8 mouse cellular contexts compared by ENCODE assay signal in the genomic region with DNA sequence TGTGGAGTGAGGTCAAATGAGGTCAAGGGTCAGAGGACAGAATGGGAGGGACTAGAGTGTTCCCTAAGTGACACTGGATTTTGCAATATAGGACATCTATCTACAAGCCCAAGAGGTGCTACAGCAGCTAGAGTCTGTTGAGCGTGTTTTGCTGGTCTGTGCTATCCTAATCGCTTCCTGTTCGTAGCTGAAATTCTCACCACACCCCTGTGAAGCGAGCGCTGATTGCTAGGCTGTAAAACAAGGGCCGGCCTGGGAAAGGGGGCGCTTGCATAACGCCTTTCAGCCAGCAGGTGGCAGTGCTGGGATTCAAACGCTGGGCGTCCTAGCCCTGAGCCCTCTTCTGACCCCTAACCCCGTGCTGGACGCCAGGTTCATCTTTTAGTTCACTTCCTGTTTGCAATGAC. TPM values are rescaled to one million over a fixed set of nuclear protein-coding genes. Genes with fewer than 3 reads are reported as not detected.
DNase-seq lines count a peak whose midpoint lies in the region; ATAC-seq and TF ChIP-seq lines count a peak whose summit lies in the region.

No protein-coding gene starts in this region.

- no peaks in the 10 kb centered on the region for H3K36me3 ChIP-seq in hindbrain, postnatal 0 days (ENCODE audit: insufficient read depth, low read length)

- H3K9ac ChIP-seq in hindbrain, postnatal 0 days (replicated peaks; ENCODE audit: low read length) = no peak overlapping the region

- 0 out of 2 replicates have a peak overlapping the region, but pooled peaks have one; percentile 23 for H3K4me2 ChIP-seq in hindbrain, postnatal 0 days (ENCODE audit: low read depth, low read length)

- peak; percentile 88 for ATAC-seq in activated CD4-positive, CD25-positive, alpha-beta regulatory T cell, adult 4 months
- peak; percentile 81 for ATAC-seq in hindbrain, postnatal 0 days

- H3K27ac ChIP-seq in hindbrain, postnatal 0 days = no peak overlapping the region

- no peak overlapping the region for H3K4me3 ChIP-seq in hindbrain, postnatal 0 days (ENCODE audit: low read length)

- H3K4me1 ChIP-seq in hindbrain, postnatal 0 days (ENCODE audit: insufficient read depth, low read length) = no peaks in the 10 kb centered on the region

- 3% methylated on average over 12 of the region's 12 CpGs for WGBS in hindbrain, postnatal 0 days

- H3K9me3 ChIP-seq in hindbrain, postnatal 0 days (ENCODE audit: low read length) = no peaks in the 10 kb centered on the region

- no peaks in the 10 kb centered on the region for H3K27me3 ChIP-seq in hindbrain, postnatal 0 days (ENCODE audit: insufficient read depth, low read length)

- peak; percentile 60 to 76 for DNase-seq in cerebellum, postnatal 4 days (ENCODE audit: low spot score in 2 of 2)
- peak; percentile 50 to 64 for DNase-seq in gastrocnemius, adult 8-10 months (ENCODE audit: low spot score in 2 of 2)
- DNase-seq in hindbrain, postnatal 0 days (ENCODE audit: low spot score) = peak; percentile 80
- DNase-seq in left cerebral cortex, postnatal 36 days (ENCODE audit: low spot score in 2 of 2) = peak; percentile 34 to 49
- DNase-seq in mesoderm, embryonic 11.5 days (ENCODE audit: low read depth, low spot score) = peak; percentile 88
- peak; percentile 42 for DNase-seq in right cerebral cortex, postnatal 25 days
- peak; percentile 71 to 82 for DNase-seq in urinary bladder, postnatal 4 days (ENCODE audit: low spot score in 2 of 2)

- TF ChIP-seq CTCF in hindbrain, postnatal 0 days (IDR thresholded peaks at IDR 0.05; ENCODE audit: low read depth) = peak; percentile 92

- intact Hi-C loops in left cerebral cortex, postnatal 36 days (cut with DNase I) = loop anchor here (10.0 kb wide), 1 partner anchor 593 kb away; no protein-coding TSS in a partner anchor

RNA-seq across cellular contexts. Expression of a gene that starts 7.9 kb away (rescaled TPM):
- polyA plus RNA-seq in activated CD4-positive, CD25-positive, alpha-beta regulatory T cell, adult 4 months (2017; shearing (Covaris generic)) = 10 to 100 TPM; 24.1 to 24.2 TPM
- 10 to 100 TPM; 49.5 to 59.1 (median 55.1) TPM for total RNA-seq in gastrocnemius, adult 8-10 months (2022)
- total RNA-seq in hindbrain, postnatal 0 days (2014; rRNA removed) = 25.3 and 27.5 TPM in 2 replicates
- 48.0 and 48.8 TPM in 2 replicates for polyA plus RNA-seq in hindbrain, postnatal 0 days (2015; fragmentation: Nextera tagmentation; extraction: Ambion mirVana)
- 10 to 100 TPM; 23.4 to 28.2 TPM for total RNA-seq in left cerebral cortex, postnatal 36 days (2021)

RNA-seq across cellular contexts. Expression of a gene that starts 17.0 kb away (rescaled TPM):
- polyA plus RNA-seq in activated CD4-positive, CD25-positive, alpha-beta regulatory T cell, adult 4 months (2017; shearing (Covaris generic)) = 100 to 1,000 TPM; 370 TPM
- 1 to 10 TPM in 1 of 4 experiments, under 1 TPM in 3; 0.24 to 1.0 (median 0.68) TPM for total RNA-seq in gastrocnemius, adult 8-10 months (2022)
- total RNA-seq in hindbrain, postnatal 0 days (2014; rRNA removed) = not detected in 2 replicates
- polyA plus RNA-seq in hindbrain, postnatal 0 days (2015; fragmentation: Nextera tagmentation; extraction: Ambion mirVana) = 0.39 and 0.55 TPM in 2 replicates
- under 1 TPM in 1 of 2 experiments, not detected in 1; 0.25 TPM for total RNA-seq in left cerebral cortex, postnatal 36 days (2021)
